Mouse (Mus musculus): ENCODE results near the gene Wdr20.
"Not testable (repeated sequence)": the region's sequence is repeated elsewhere in the genome, so short reads cannot be mapped to it uniquely, and the experiment has no call there.

The Wdr20 gene

DNA sequence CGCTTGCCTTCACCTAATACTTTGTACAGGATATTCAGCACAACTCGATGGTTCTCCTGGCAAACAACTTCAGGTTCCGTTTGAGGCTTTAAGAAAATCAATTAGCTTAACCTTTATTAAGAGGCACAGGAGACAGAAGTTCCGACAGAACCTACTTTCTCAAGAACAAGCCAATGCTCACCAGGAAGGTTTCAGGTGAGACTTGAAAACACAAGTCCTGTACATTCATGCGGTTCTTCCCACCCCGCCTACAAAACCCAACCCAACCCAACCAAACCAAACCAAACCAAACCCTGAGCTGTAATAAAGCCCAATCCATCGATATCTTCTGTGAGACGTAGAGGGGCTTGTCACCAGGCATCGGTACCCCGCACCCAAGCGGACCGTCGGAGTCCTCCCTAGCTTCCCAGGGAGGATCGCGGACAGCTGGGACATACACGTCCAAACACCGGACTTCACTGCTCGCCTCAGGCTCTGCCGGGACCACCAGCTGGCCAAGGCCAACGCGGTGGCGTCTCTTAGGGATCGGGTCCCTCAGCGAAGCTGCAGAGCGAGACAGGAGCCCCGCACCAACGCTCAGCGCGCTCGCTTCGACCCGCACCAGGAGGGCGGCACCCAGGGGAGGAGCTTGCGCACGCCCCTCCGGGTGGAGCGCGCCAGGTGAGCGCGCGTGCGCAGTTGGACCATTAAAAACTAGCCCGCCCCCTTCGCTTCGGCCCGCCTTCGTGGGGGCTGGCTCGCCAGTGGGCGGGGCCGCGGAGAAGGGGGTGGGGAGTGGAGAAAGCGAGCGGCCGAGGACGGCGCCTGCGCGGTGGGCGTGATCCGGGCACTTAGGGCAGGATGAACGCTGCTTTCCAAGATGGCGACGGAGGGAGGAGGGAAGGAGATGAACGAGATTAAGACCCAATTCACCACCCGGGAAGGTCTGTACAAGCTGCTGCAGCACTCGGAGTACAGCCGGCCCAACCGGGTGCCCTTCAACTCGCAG is at the start of gene Wdr20:
TSS of gene Wdr20 (plus strand) at position 775 of the 988 bp plus-strand sequence.
- DNase-seq (ENCODE audit: low spot score in 2 of 2): peak; percentile 99

DNA sequence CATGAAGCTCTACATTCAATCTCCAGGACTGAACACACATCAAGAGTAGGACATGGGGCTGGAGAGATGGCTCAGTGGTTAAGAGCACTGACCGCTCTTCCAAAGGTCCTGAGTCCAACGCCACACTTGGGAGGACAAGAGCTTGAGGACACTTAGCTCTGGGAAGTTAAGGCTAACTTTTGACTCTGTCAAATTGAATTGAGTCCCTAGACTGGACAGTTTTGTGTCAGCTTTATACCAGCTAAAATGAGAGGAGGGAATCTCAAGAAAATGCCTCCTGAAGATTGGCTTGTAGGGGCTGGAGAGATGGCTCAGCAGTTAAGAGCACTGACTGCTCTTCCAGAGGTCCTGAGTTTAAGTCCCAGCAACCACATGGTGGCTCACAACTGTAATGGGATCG is 48.8 kb upstream of the Wdr20 start:
- DNase-seq (ENCODE audit: low spot score in 2 of 2): not testable (repeated sequence)

DNA sequence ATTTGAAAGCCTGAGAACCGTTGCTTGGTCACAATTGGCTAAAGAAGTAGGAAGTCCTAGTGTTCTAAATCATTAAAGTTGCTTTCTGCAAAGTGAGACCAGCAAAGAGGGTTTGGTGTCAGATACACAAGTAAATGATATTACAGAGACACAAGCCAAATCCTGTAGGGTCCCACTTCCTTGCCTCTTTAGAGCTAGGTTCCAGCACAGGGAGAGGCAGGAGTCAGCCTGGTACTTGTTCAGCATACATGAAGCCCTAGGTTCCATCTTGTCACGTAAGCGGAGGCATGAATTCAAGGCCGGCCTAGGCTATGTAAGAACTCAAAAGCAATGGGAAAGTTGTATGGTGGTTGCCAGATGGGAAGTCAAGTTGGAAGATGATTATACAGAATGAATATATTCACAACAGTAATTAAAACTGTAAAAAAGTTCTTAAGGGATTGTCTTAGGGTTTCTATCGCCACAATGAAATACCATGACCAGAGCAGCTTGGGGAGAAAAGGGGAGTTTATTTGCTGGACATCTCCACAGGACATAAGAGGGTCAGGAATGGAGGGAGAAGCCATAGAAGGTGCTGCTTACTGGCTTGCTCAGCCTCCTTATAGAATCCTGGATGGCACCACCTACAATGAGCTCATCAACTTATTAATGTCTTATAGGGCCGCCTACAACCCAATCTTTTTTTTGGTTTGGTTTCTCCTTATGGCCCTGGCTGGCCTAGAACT is 47.7 kb upstream of the Wdr20 start:
- DNase-seq (ENCODE audit: low spot score in 2 of 2): no peak

DNA sequence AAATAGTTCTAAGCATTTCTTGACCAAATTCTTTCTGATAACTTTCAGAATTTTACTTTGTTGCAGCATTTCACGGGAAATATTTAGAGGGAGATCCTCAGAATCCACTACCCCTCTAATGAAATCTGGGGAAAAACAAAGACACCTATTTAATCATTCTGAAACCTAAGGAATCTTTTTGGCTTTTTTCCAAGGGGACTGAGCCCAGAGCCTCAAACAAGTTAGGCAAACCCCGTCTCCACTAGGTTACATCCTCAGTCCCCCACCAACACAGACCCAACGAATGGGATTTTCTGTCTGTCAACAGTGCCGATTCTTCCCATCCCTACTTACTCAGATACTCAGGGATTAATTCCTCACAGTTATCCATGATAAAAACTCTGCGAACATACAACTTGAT is 44.4 kb upstream of the Wdr20 start:
- DNase-seq (ENCODE audit: low spot score in 2 of 2): not testable (repeated sequence)

DNA sequence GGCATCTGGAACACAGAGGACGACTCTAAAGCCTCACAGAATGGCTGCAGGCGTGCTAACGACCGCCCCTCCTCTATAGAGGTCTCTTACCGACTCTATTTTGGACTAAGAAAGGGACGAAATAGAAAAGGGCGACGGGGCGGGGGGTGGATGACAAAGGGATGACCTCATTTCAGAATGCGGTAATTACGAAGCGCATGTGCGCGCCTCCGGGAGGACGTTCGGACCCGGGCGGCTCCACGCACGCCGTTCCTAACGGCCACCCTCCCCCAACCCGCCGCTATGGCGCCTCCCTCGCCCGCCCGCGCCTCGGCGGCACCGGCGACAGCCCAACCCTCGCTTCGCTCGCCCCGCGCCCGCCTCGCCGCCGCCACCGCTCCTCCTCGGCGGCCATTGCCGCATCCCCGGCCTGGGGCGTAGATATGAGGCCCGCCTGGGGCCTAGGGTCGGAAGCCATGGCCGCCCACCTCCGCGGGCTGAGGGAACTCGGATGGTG is 42.0 kb upstream of the Wdr20 start:
- DNase-seq (ENCODE audit: low spot score in 2 of 2): peak; percentile 21 to 46

DNA sequence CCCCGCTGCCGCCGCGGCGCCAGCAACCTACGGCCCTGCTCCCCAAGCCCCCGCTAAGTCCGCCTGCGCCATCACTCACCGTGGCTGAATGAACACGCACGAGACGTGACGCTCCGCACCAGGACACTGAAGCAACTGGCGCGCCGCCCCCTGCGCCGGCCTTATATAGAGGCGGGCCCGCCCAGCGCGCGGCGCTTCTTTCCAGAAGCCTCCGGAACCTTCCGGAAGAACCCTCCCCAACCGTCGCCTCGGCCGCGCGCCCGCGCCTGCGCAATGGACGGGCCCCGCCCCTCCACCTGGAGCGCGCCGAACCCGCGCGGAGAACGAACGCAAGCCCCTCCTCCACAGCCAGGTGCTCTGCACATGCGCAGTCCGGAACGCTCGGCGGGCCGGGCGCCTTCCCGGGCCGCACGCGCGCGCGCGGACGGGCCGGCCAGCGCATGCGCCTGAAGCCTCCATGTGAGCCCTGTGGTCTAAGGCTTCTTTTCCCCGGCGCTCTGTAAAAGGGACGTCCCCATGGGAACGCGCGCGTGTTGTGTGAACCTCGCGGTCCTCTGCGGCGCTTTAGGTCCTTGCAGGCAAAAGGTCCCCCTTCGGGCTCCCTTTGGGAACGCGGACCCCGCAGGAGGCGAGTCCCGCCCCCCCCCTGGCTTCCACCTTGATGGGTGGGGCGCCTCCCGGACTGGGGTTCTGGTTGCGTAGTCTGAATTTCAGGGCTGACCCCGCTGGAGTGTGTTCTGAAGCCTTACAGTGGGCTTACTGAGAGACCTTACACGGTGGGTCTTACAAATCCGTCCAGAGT is 41.4 kb upstream of the Wdr20 start:
- peak; percentile 99 for DNase-seq (ENCODE audit: low spot score in 2 of 2)

DNA sequence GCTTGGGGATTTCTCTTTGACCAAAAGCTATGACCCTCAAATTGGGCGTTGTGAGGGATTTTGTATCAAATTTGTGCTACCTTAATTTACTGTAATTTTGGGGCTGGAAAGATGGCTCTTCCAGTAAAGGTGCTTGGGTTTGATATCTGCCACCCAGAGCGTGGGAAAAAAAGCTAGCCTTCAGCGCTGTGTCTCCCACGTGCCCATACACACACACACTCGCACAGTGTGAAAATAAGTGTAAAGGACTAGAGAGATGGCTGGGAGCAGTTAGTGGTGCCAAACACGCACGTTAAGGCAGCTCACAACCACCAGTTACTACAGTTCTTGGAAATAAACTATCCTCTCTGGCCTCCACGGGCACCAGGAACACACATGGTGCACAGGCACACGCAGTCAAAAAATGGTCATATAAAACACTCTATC is 40.8 kb upstream of the Wdr20 start:
- DNase-seq (ENCODE audit: low spot score in 2 of 2): no peak

DNA sequence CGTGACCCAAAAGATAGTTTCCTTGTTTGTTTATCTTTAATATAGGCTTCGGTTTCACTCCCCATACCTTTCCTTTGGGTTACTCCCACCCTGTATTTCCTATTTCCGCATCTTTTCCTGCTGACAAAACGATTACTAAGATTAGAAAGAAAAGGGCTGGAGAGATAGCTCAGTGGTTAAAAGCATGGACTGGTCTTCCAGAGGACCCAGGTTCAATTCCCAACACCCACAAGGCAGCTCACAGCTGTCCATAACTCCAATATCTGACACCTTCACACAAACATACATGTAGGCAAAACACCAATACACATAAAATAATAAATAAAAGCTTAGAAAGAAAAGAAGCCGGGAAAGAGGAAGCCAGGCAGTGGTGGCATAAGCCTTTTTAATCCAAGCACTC is 40.3 kb upstream of the Wdr20 start:
- DNase-seq (ENCODE audit: low spot score in 2 of 2): no peak

DNA sequence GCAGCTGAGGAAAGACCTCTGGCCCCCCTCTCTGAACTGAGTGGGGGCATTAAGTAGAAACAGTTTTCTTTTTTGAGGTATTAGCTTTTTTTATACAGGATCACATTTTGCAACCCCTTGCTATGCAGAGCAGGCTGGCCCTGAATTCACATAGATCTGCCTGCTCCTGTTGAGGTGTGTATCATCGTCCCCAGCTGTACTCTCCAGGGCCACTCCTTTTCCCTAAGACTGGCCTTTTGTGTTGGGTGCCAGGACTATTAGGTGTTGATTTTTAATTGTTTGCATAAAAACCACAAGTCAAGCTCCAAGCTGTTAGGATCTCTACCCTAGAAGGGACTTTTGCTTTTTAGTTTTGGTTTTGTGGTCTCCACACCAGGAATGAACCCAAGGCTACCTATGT is 39.7 kb upstream of the Wdr20 start:
- DNase-seq (ENCODE audit: low spot score in 2 of 2): no peak

DNA sequence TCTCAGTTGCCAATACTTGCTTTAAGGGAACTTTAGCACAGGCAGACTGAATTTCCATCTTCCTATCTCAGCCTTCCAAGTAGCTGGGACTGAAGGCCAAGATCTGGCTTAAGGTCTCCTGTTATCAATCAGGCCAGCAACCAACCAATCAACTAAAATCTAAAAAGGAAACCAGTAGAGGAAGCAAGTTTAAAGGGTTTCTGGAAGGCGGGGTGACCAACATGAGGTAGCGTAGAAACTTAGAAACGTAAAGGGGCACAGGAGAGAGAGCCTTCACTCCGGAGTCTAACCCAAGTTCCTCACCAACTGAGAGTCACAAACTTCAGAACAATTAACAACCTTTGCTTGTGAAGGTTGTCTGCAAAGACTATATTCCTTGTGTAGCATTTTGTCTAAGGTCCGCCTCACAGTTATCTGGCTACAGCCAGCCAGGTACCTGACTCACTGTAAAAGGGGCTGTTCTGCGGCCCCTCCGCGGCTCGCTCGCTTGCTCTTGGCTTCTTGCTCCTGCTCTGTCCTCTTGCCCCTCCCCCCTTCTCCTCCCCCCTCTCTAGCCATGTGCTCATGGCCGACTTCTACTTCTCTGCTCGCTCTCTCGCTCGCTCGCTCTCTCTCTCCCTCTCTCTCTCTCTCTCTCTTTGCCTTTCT is 39.1 kb upstream of the Wdr20 start:
- DNase-seq (ENCODE audit: low spot score in 2 of 2): no peak

DNA sequence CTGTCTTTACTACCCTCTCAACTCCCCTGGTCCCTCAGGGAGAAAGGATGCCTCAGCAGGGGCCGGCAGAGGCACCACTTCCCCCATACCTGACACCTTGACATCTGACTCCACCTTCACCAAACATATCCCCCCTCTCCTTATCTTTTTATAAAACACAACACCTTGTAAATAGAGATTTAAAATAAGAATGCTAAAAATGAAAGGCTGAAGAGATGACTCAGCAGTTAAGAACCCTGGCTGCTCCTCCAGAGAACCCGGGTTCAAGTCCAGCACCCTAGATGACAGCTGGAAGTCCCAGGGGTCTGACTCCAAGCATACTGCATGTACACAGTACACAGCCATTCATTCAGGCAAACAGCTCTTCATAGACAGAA is 38.6 kb upstream of the Wdr20 start:
- DNase-seq (ENCODE audit: low spot score in 2 of 2): no peak

DNA sequence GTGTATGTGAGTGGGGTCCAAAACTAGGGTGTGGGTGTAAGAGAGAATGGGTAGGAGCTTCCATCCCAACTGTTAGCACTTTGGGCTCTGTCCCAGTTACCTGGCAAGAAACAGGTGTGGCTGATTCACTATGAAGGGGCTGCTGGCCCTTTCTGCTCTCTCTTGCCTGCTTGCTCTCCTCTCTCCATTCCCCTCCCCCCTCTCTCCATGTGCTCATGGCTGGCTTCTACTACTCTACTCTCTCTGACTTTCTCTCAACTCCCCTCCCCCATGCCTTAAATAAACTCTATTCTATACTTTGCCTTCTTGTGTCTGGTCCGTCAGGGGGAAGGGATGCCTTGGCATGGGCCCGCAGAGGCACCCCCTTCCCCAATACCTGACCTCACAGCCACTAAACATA is 37.0 kb upstream of the Wdr20 start:
- no peak for DNase-seq (ENCODE audit: low spot score in 2 of 2)

DNA sequence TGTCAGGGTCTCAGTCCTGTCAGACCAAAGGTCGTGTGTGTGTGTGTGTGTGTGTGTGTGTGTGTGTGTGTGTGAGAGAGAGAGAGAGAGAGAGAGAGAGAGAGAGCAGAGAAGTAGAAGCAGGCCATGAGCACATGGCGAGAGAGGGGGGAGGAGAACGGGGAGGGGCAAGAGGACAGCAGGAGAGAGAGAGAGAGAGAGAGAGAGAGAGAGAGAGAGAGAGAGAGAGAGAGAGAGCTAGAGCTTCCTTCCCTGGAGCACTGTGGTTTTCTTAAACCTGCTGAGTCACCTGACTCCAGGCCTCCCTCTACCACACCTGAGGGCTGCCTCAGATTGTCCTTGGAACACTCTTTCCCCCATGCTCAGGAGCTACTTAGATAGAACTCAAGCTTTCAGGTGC is 36.4 kb upstream of the Wdr20 start:
- not testable (repeated sequence) for DNase-seq (ENCODE audit: low spot score in 2 of 2)

DNA sequence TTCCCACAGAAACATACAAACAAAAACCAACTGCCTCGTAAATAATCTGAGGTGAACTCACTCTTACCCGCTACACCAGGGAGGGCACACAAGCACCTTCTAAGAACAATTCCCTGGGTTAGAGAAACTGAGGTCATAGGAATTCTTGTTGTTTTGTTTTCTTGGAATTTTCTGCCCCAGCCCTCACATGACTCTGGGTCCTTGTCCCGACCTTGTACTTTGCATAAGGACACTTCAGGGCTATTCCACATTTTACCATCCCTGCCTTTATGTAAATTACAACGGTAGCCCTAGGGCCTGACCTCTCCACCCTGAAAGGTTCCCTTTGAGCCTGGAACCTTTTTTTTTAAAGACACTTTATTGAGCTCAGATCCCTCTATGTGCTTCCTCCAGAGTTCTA is 35.2 kb upstream of the Wdr20 start, which contains the start of gene Hsp90aa1:
TSS of gene Hsp90aa1 (minus strand) at position 173 of the 400 bp plus-strand sequence.
- no peak for DNase-seq (ENCODE audit: low spot score in 2 of 2)

DNA sequence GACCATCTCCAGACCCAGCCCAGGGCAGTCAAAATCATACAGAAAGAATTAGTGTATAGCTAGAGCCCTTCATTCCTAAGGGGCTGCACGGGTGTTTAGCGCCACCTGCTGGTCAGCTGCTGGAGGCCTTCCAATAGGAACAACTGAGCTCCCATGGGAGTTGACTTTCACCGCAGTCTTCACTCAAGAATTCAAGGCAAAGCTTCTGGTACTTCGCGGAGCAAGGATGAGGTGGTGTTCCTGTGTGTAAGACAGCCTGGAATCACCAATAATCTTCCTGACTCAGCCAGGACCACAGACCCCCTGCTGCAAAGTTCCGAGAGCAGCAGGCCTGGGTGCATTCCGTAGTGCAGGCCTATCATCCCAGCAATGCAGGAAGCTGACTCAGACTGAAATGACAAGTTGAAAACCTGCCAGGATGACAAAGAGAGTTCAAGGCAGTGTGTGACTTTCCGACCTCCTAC is 34.7 kb upstream of the Wdr20 start:
- peak; percentile 73 to 84 for DNase-seq (ENCODE audit: low spot score in 2 of 2)

DNA sequence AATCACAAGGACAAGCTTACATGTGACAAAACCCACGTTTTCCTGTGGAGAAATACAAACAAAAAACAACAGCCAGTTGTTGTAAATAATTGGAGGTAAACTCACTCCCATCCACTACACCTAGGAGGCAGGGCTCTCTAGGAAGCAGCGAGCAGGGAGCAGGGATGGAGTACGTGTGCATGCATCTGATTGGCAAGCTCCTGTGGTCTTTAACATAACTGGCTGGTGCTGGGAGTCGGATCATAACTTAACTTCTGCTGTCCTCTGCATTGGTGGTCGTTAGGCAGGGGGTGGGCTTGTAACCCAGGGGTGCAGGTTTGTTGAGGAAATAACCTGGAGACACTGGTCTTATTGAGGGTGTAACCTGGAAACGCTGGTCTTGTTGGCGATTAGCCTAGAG is 34.1 kb upstream of the Wdr20 start:
- DNase-seq (ENCODE audit: low spot score in 2 of 2): no peak

DNA sequence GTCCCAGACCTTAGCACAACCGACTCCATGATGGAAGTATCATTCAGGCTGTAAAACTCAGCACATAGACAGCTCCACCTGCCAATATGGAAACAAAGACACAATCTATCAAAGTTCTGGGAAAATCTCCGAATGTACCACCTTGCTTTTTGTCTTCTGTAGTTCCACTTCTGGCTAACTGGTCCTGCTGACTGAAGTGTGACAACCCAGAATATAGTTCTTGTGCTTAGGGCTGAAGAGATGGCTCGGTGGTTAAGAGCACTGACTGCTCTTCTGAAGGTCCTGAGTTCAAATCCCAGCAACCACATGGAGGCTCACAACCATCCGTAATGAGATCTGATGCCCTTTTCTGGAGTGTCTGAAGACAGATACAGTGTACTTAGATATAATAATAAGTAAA is 32.3 kb upstream of the Wdr20 start:
- DNase-seq (ENCODE audit: low spot score in 2 of 2): not testable (repeated sequence)

DNA sequence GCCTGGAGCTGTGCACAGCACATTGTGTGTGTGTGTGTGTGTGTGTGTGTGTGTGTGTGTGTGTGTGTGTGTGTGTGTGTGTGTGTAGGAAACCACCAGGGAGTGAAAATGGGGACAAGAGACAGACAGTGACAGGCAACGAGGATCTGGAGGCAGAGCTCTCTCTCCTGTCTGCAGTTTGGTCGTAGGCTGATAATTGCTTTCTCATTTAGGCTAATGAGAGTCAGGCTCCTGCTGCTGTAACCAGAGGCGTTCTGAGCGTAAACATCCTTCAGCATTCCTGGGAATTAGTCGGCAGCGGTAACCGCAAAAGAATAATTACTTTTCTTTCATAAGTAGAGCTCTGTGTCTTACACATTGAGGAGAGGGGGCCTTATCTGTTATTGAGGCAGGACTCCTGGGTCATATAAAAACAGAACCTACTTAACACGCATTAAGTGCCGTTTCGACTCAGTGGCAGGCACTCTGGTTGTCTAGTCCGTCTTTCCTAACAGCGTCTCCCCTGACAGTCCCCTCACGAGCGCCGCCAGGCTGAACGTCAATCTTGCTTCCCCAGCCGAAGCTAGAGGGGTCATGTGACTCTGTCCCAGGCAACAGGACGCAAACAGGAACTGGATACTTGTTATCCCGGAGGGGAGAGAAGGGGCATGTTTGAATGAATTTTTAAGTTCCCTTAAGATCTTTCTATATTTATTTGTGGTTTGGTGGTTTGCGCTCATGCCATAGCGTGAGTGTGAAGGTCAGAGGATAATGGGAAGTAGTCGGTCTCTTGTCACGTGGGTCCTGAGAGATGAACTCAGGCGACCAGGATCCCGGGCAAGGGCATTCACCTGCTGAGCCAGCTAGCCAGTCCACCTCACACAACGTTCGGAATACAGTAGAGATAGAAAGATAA is 31.2 kb upstream of the Wdr20 start:
- peak in 1 of 2 experiments; percentile 22 for DNase-seq (ENCODE audit: low spot score in 2 of 2)

DNA sequence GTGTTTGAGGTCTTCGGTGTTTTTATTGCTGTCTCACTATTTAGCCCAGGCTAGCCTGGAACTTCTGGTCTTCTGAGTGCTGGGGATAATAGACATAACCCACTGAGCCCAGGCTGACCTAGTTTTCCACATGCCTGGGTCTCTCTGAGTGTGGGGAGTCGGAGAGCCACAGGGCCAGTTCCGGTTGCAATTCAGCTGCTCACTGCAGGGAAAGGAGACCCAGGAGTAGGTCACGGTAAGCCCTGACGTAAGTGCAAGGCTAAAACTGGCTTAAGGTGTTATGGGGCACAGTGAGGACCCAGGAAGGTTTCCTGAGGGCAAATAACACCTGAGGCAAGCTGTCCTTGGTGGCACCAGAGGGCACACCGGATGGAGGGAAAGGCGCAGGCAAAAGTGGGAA is 30.3 kb upstream of the Wdr20 start:
- no peak for DNase-seq (ENCODE audit: low spot score in 2 of 2)

DNA sequence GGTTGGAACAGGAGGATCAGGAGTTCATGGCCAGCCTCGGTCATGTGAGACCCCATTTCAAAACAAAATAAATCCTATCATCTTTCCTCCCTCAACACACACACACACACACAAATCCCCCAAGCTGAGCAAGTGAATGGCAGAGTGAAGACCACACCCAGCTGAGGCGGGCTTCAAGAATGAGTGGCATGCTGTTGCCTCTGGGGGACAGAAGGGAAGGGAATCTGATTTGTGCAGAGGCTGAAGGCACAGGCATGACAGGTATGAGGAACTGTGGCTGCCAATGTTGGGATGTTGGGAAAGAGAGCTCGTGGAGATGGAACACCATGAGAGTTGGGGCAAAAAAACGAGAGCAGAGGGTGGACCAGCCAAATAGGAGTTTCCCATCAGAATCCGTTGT is 26.5 kb upstream of the Wdr20 start:
- no peak for DNase-seq (ENCODE audit: low spot score in 2 of 2)
